Mouse (Mus musculus) small intestine, adult 2 months (tissue): Measurements from ENCODE around the gene Tmem39b.

Experiments used
- CTCF ChIP-seq: fragments of 200-500 bp; IDR thresholded peaks from 2 replicates; pipeline ENCODE4 v1.5.1; 2012; ENCODE audit warnings: low read depth, mild to moderate bottlenecking, control low read depth, inconsistent platforms, low read length, moderate library complexity, mixed read lengths; ENCODE audit not compliant: insufficient replicate concordance, insufficient read length; ENCODE audit errors: extremely low read depth
- POLR2A ChIP-seq: fragments of 200-500 bp; IDR thresholded peaks from 2 replicates; pipeline ENCODE4 v1.6.1; 2012; ENCODE audit warnings: low read depth, mild to moderate bottlenecking, control low read depth, inconsistent platforms, low read length, moderate library complexity

- TF ChIP-seq CTCF = peak; percentile 48; the same call in 1 of the 2 replicates
- TF ChIP-seq POLR2A = no peak
Measured at GRCm38 (mm10) chr4:129701503-129702377, 5.1 kb upstream of the Tmem39b start.
